Mouse (Mus musculus): ENCODE measurements around the gene Fam208b.

GRCm38 (mm10) chr13:3530451-3530850 lies 80.5 kb downstream of the Fam208b start:
- TF ChIP-seq POLR2A (IDR thresholded peaks at IDR 0.05; ENCODE audit: insufficient read depth, low read depth, low read length) (no peak), CTCF (IDR thresholded peaks at IDR 0.05) (no peak)
